30 mouse cellular contexts compared by ENCODE assay signal in the genomic region with DNA sequence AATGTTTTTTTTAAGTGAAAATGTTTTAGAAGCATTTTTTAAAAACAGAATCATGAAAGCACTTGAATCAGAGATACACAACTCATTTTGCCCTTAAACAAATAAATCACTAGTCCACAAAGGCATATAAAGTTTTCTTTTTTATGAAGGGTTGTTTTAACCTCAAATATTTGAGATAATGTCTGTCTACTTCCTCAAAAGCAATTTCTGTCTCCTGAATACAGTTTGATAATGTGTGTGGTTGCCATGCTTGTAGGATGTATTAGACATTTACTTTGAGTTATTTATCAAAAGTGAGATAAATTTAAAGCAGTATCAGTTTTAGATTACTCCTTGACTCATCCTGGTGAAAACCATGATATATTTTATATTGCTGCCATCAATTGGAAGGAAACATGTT.
"Had no signal": no experiment of that assay in that cellular context is flagged by ENCODE, and none has a peak within 500 bp of the region (broad histone marks: within the 10 kb centered on the region; RNA-seq: fewer than 3 reads in every experiment).

No protein-coding gene starts in this region.

- H3K4me3 ChIP-seq: limb, embryonic 10.5 days; limb, embryonic 12.5 days; limb, embryonic 13.5 days; limb, embryonic 15.5 days; liver, embryonic 12.5 days; liver, embryonic 13.5 days; liver, embryonic 15.5 days; lung, embryonic 15.5 days; megakaryocyte, embryonic 14.5 days; midbrain, embryonic 10.5 days; midbrain, embryonic 12.5 days; midbrain, embryonic 13.5 days; midbrain, embryonic 15.5 days; myocyte; neural tube, embryonic 12.5 days had no signal

- H3K27ac ChIP-seq: limb, embryonic 10.5 days; limb, embryonic 12.5 days; limb, embryonic 13.5 days; limb, embryonic 15.5 days; liver, embryonic 12.5 days; liver, embryonic 13.5 days; liver, embryonic 14.5 days; liver, embryonic 15.5 days; lung, embryonic 15.5 days; macrophage; midbrain, embryonic 10.5 days; midbrain, embryonic 12.5 days; midbrain, embryonic 13.5 days; midbrain, embryonic 15.5 days; neural tube, embryonic 12.5 days had no signal

- DNase-seq: left cerebral cortex, postnatal 4 days; liver; liver, embryonic 13.5 days; liver, postnatal 0 days; lung, adult 18-20 months; lung, adult 2 months; lung, postnatal 10 days; lung, postnatal 14 days; lung, postnatal 36 days; lung, postnatal 4 days; midbrain, embryonic 14.5 days had no signal

- H3K4me1 ChIP-seq: limb, embryonic 10.5 days; limb, embryonic 12.5 days; limb, embryonic 13.5 days; limb, embryonic 15.5 days; liver, embryonic 12.5 days; liver, embryonic 13.5 days; liver, embryonic 15.5 days; megakaryocyte, embryonic 14.5 days; midbrain, embryonic 10.5 days; midbrain, embryonic 12.5 days; midbrain, embryonic 13.5 days; midbrain, embryonic 15.5 days; neural tube, embryonic 12.5 days had no signal

- H3K9me3 ChIP-seq: limb, embryonic 10.5 days; limb, embryonic 12.5 days; limb, embryonic 13.5 days; limb, embryonic 15.5 days; liver, embryonic 12.5 days; liver, embryonic 13.5 days; liver, embryonic 15.5 days; lung, embryonic 15.5 days; megakaryocyte, embryonic 14.5 days; midbrain, embryonic 10.5 days; midbrain, embryonic 12.5 days; midbrain, embryonic 13.5 days; midbrain, embryonic 15.5 days; neural tube, embryonic 12.5 days had no signal

- H3K9ac ChIP-seq: limb, embryonic 12.5 days; limb, embryonic 13.5 days; limb, embryonic 15.5 days; liver, embryonic 12.5 days; liver, embryonic 13.5 days; liver, embryonic 14.5 days; liver, embryonic 15.5 days; liver, postnatal 0 days; lung, embryonic 14.5 days; lung, embryonic 15.5 days; midbrain, embryonic 12.5 days; midbrain, embryonic 13.5 days; midbrain, embryonic 15.5 days; neural tube, embryonic 12.5 days had no signal

- ATAC-seq: liver, embryonic 12.5 days; liver, postnatal 0 days; lung, postnatal 0 days; midbrain, embryonic 13.5 days; midbrain, embryonic 15.5 days; midbrain, embryonic 16.5 days had no signal

- H3K27me3 ChIP-seq: limb, embryonic 12.5 days; limb, embryonic 13.5 days; limb, embryonic 15.5 days; liver, embryonic 12.5 days; liver, embryonic 13.5 days; liver, embryonic 15.5 days; lung, embryonic 15.5 days; megakaryocyte, embryonic 14.5 days; midbrain, embryonic 12.5 days; midbrain, embryonic 13.5 days; midbrain, embryonic 15.5 days; neural tube, embryonic 12.5 days had no signal

- H3K36me3 ChIP-seq: limb, embryonic 10.5 days; limb, embryonic 12.5 days; limb, embryonic 13.5 days; limb, embryonic 15.5 days; liver, embryonic 12.5 days; liver, embryonic 13.5 days; liver, embryonic 15.5 days; lung, embryonic 15.5 days; midbrain, embryonic 10.5 days; midbrain, embryonic 12.5 days; midbrain, embryonic 13.5 days; midbrain, embryonic 15.5 days; neural tube, embryonic 12.5 days had no signal
